Mouse (Mus musculus) MEL (cell line): ENCODE measurements around the gene Tmem120a. TPM values are rescaled to one million over a fixed set of nuclear protein-coding genes. Genes with fewer than 3 reads are reported as not detected.

Experiments used
- DNase-seq: peaks from one replicate; pipeline ENCODE4 v3.0.0; 2011; ENCODE audit warnings: low read depth, low spot score
- H3K27ac ChIP-seq: 2 replicates; pipeline ENCODE4 v1.5.1; 2012; ENCODE audit warnings: low read depth, mild to moderate bottlenecking, control low read depth, low read length, moderate library complexity; ENCODE audit not compliant: control insufficient read depth
- H3K27me3 ChIP-seq, 2 experiments: fragments of 150-350 bp in 1 of 2; sonication (generic) in 1 of 2; 2 replicates each; pipeline ENCODE4 v1.6.1; 2012; ENCODE audit warnings: low read length in 2 of 2, mild to moderate bottlenecking in 2 of 2, improper control_type of control experiment in 1 of 2, moderate library complexity in 1 of 2; ENCODE audit not compliant: insufficient read depth in 2 of 2, control insufficient read depth in 1 of 2
- H3K36me3 ChIP-seq, 2 experiments: 2 replicates each; pipeline ENCODE4 v1.6.1; 2012 to 2014; ENCODE audit warnings: low read length in 2 of 2, improper control_type of control experiment in 1 of 2, inconsistent platforms in 1 of 2, mild to moderate bottlenecking in 1 of 2; ENCODE audit not compliant: insufficient read depth in 2 of 2, control insufficient read depth in 1 of 2
- H3K4me1 ChIP-seq, 2 experiments: fragments of 150-350 bp in 1 of 2; sonication (generic) in 1 of 2; 2 replicates each; pipeline ENCODE4 v1.6.1; 2012; ENCODE audit warnings: low read length in 2 of 2, improper control_type of control experiment in 1 of 2, mild to moderate bottlenecking in 1 of 2; ENCODE audit not compliant: insufficient read depth in 2 of 2, control insufficient read depth in 1 of 2
- H3K4me3 ChIP-seq, 2 experiments: fragments of 150-350 bp in 1 of 2; sonication (generic) in 1 of 2; 2 replicates each; pipeline ENCODE4 v1.5.1; 2012; ENCODE audit warnings: low read depth in 2 of 2, low read length in 2 of 2, mild to moderate bottlenecking in 2 of 2, moderate library complexity in 2 of 2, control low read depth in 1 of 2, improper control_type of control experiment in 1 of 2; ENCODE audit not compliant: control insufficient read depth in 1 of 2, insufficient read depth in 1 of 2
- H3K79me2 ChIP-seq: 2 replicates; pipeline ENCODE4 v1.6.1; 2012; ENCODE audit warnings: mild to moderate bottlenecking, low read length, moderate library complexity; ENCODE audit not compliant: control insufficient read depth, poor library complexity, insufficient read depth
- H3K9ac ChIP-seq: 2 replicates; pipeline ENCODE4 v1.6.1; 2012; ENCODE audit warnings: low read depth, mild to moderate bottlenecking, control low read depth, low read length, moderate library complexity; ENCODE audit not compliant: control insufficient read depth, poor library complexity, severe bottlenecking
- H3K9me3 ChIP-seq: fragments of 150-350 bp; sonication (generic); replicated peaks from 2 replicates; pipeline ENCODE4 v1.6.1; 2012; ENCODE audit warnings: mild to moderate bottlenecking, low read length, improper control_type of control experiment, moderate library complexity; ENCODE audit not compliant: insufficient read depth
- BHLHE40 ChIP-seq: IDR thresholded peaks from 2 replicates; pipeline ENCODE4 v1.6.1; 2012; ENCODE audit warnings: low read depth, mild to moderate bottlenecking, inconsistent platforms, low read length, improper control_type of control experiment, borderline replicate concordance
- CHD1 ChIP-seq: IDR thresholded peaks from 2 replicates; pipeline ENCODE4 v1.6.1; 2012; ENCODE audit warnings: low read depth, mild to moderate bottlenecking, inconsistent platforms, low read length, improper control_type of control experiment
- E2F4 ChIP-seq: IDR thresholded peaks from 2 replicates; pipeline ENCODE4 v1.6.1; 2011; ENCODE audit warnings: low read depth, low read length, improper control_type of control experiment, borderline replicate concordance
- ELF1 ChIP-seq: IDR thresholded peaks from 2 replicates; pipeline ENCODE4 v1.6.1; 2014; ENCODE audit warnings: low read depth, mild to moderate bottlenecking, inconsistent platforms, low read length, improper control_type of control experiment, moderate library complexity
- EP300 ChIP-seq, 2 experiments: IDR thresholded peaks; 2 replicates each; pipeline ENCODE4 v1.6.1; 2011; ENCODE audit warnings: improper control_type of control experiment in 2 of 2, low read length in 2 of 2, low read depth in 1 of 2, mild to moderate bottlenecking in 1 of 2
- ETS1 ChIP-seq: IDR thresholded peaks from 2 replicates; pipeline ENCODE4 v1.6.1; 2012; ENCODE audit warnings: low read depth, mild to moderate bottlenecking, inconsistent platforms, low read length, improper control_type of control experiment, moderate library complexity
- GABPA ChIP-seq: IDR thresholded peaks from 2 replicates; pipeline ENCODE4 v1.6.1; 2012; ENCODE audit warnings: low read depth, mild to moderate bottlenecking, inconsistent platforms, low read length, improper control_type of control experiment, moderate library complexity
- GATA1 ChIP-seq: IDR thresholded peaks from 2 replicates; pipeline ENCODE4 v1.6.1; 2011; ENCODE audit warnings: low read depth, low read length, improper control_type of control experiment
- JUND ChIP-seq: IDR thresholded peaks from 2 replicates; pipeline ENCODE4 v1.6.1; 2011; ENCODE audit warnings: low read depth, mild to moderate bottlenecking, improper control_type of control experiment, low read length
- MAX ChIP-seq: IDR thresholded peaks from 2 replicates; pipeline ENCODE4 v1.6.1; 2011; ENCODE audit warnings: low read length, improper control_type of control experiment
- MAZ ChIP-seq: IDR thresholded peaks from 2 replicates; pipeline ENCODE4 v1.6.1; 2012; ENCODE audit warnings: low read depth, mild to moderate bottlenecking, inconsistent platforms, low read length, improper control_type of control experiment
- MXI1 ChIP-seq: IDR thresholded peaks from 2 replicates; pipeline ENCODE4 v1.6.1; 2011; ENCODE audit warnings: mild to moderate bottlenecking, low read depth, low read length, improper control_type of control experiment
- MYB ChIP-seq: IDR thresholded peaks from 2 replicates; pipeline ENCODE4 v1.6.1; 2011; ENCODE audit warnings: mild to moderate bottlenecking, low read depth, low read length, improper control_type of control experiment
- MYC ChIP-seq: IDR thresholded peaks from 2 replicates; pipeline ENCODE4 v1.6.1; 2011; ENCODE audit warnings: low read depth, mild to moderate bottlenecking, low read length, improper control_type of control experiment, moderate library complexity
- NELFE ChIP-seq: IDR thresholded peaks from 2 replicates; pipeline ENCODE4 v1.6.1; 2011; ENCODE audit warnings: low read depth, low read length, improper control_type of control experiment
- POLR2AphosphoS5 ChIP-seq: IDR thresholded peaks from 2 replicates; pipeline ENCODE4 v1.6.1; 2012; ENCODE audit warnings: low read depth, borderline replicate concordance, mild to moderate bottlenecking, inconsistent platforms, low read length, moderate library complexity, mixed read lengths
- RAD21 ChIP-seq: IDR thresholded peaks from 2 replicates; pipeline ENCODE4 v1.6.1; 2011; ENCODE audit warnings: mild to moderate bottlenecking, low read depth, low read length, improper control_type of control experiment
- TBP ChIP-seq: IDR thresholded peaks from 2 replicates; pipeline ENCODE4 v1.8.0; 2011; ENCODE audit warnings: low read depth, low read length, improper control_type of control experiment
- UBTF ChIP-seq: IDR thresholded peaks from 2 replicates; pipeline ENCODE4 v1.6.1; 2012; ENCODE audit warnings: low read depth, mild to moderate bottlenecking, inconsistent platforms, low read length, improper control_type of control experiment, moderate library complexity, borderline replicate concordance; ENCODE audit not compliant: insufficient read depth
- USF1 ChIP-seq: IDR thresholded peaks from 2 replicates; pipeline ENCODE4 v1.6.1; 2014; ENCODE audit warnings: low read depth, mild to moderate bottlenecking, inconsistent platforms, low read length, improper control_type of control experiment, moderate library complexity
- ZKSCAN1 ChIP-seq: IDR thresholded peaks from 2 replicates; pipeline ENCODE4 v1.6.1; 2012; ENCODE audit warnings: low read depth, mild to moderate bottlenecking, inconsistent platforms, low read length, improper control_type of control experiment, moderate library complexity
- ZNF384 ChIP-seq: IDR thresholded peaks from 2 replicates; pipeline ENCODE4 v1.6.1; 2012; ENCODE audit warnings: low read depth, mild to moderate bottlenecking, inconsistent platforms, low read length, improper control_type of control experiment
- polyA plus RNA-seq, 2 experiments: library from polyadenylated mRNA; stranded (reverse) in 1 of 2; unstranded in 1 of 2; fragments of >175 nt in 1 of 2; fragments of >200 nt in 1 of 2; gene quantifications; 2 replicates each; pipeline versions ENCODE4 v1.2.1 to v1.2.4; 2012; ENCODE audit warnings: low replicate concordance in 2 of 2, low read depth in 1 of 2; ENCODE audit not compliant: insufficient read length in 2 of 2, insufficient read depth in 1 of 2, missing spikeins in 1 of 2
- total RNA-seq: library from RNA; depleted of rRNA; stranded (reverse); fragments of 300-350 nt; gene quantifications from 2 replicates; pipeline ENCODE4 v1.2.3, GENCODE M21; 2012

Gene Tmem120a
- total and polyA plus RNA-seq, 3 experiments = 19.6 to 38.8 TPM; not detected in 1

GRCm38 (mm10) chr5:135725391-135725841 lies 18.8 kb downstream of the Tmem120a start:
- no peaks in the 10 kb centered on the region for H3K9me3 ChIP-seq

GRCm38 (mm10) chr5:135724536-135725322 lies 19.5 kb downstream of the Tmem120a start:
- Histone ChIP-seq H3K27me3 (no peaks in the 10 kb centered on the region), H3K9ac (no peak overlapping the region), H3K4me1 (no peaks in the 10 kb centered on the region), H3K27ac (no peak overlapping the region), H3K79me2 (no peaks in the 10 kb centered on the region), H3K9me3 (no peaks in the 10 kb centered on the region), H3K36me3 (no peaks in the 10 kb centered on the region; a peak in 1 of 4 replicates), H3K4me3 (no peak overlapping the region)
- TF ChIP-seq CHD1 (no peak), MAX (no peak), ELF1 (no peak), GABPA (no peak), MYB (no peak), ZKSCAN1 (no peak), JUND (no peak), UBTF (no peak), POLR2AphosphoS5 (no peak), NELFE (no peak), GATA1 (no peak), ETS1 (no peak), EP300 (IDR thresholded peaks at IDR 0.05; ENCODE audit: low read depth in 1 of 2, low read length in 2 of 2) (no peak), MYC (no peak), MAZ (no peak), MXI1 (no peak), E2F4 (no peak), RAD21 (no peak), BHLHE40 (no peak)
- DNase-seq = no peak

More at GRCm38 (mm10) chr5:135725391-135725841, 18.8 kb downstream of the Tmem120a start:
- no peak overlapping the region for H3K4me3 ChIP-seq
- H3K27me3 ChIP-seq = no peaks in the 10 kb centered on the region
- no peak overlapping the region for H3K9ac ChIP-seq
- H3K4me1 ChIP-seq = no peaks in the 10 kb centered on the region
- H3K36me3 ChIP-seq = no peaks in the 10 kb centered on the region; a peak in 1 of 4 replicates
- no peak for TF ChIP-seq ZNF384
- no peak for TF ChIP-seq USF1
- no peak for TF ChIP-seq ELF1
- TF ChIP-seq TBP = no peak
- no peaks in the 10 kb centered on the region for H3K79me2 ChIP-seq
- DNase-seq = no peak
- no peak overlapping the region for H3K27ac ChIP-seq
